Mouse (Mus musculus) megakaryocyte, embryonic 14.5 days (primary cell): ENCODE measurements around the gene Arglu1.

ENCODE experiments used
- FLI1 ChIP-seq: IDR thresholded peaks from 2 replicates; pipeline ENCODE4 v1.6.1; 2012; ENCODE audit warnings: low read length, inconsistent platforms, mixed read lengths
- GATA1 ChIP-seq: IDR thresholded peaks from 3 replicates; pipeline ENCODE4 v1.6.1; 2012; ENCODE audit warnings: mixed read lengths, low read length, inconsistent platforms, borderline replicate concordance

GRCm38 (mm10) chr8:8639569-8640263 is 50.6 kb downstream of the Arglu1 start:
- TF ChIP-seq GATA1 (no peak), FLI1 (no peak)
